Mouse (Mus musculus): ENCODE measurements at regions not wholly inside any gene's neighbourhood (a gene's known extent, or its start where the extent isn't known, plus 50 kb on each side); places are given as distances from the start of the nearest gene placed in this dataset.

- TF ChIP-seq CTCF (IDR thresholded peaks at IDR 0.05; ENCODE audit: insufficient read depth, low read length): no peak
- no peak for TF ChIP-seq POLR2A (IDR thresholded peaks at IDR 0.05; ENCODE audit: borderline replicate concordance, extremely low read depth, low read depth, low read length)
Observed at GRCm38 (mm10) chr2:134080148-134080547, 474.0 kb downstream of the Hao1 start.
